Mouse (Mus musculus): Measurements from ENCODE around the gene Cenpv. TPM values are rescaled to one million over a fixed set of nuclear protein-coding genes. Genes with fewer than 3 reads are reported as not detected.
A peak's percentile ranks its signal among the peaks of the same experiment; 100 is the strongest.

Cenpv gene
- polyA plus RNA-seq, 1 experiment from 2014 or later, result 18.9 TPM

GRCm38 (mm10) chr11:62575297-62575658 is 36.2 kb upstream of the Cenpv start:
- H3K36me3 ChIP-seq (ENCODE audit: insufficient read depth), result no peaks in the 10 kb centered on the region
- peak overlapping the region; percentile 81 for H3K4me2 ChIP-seq
- 0% methylated on average over 9 of the region's 9 CpGs for WGBS
- H3K27ac ChIP-seq (ENCODE audit: low read depth), result no peak overlapping the region
- H3K9me3 ChIP-seq (ENCODE audit: low read depth, low read length), result no peaks in the 10 kb centered on the region
- peak; percentile 83 for ATAC-seq (ENCODE audit: insufficient read depth)
- H3K27me3 ChIP-seq (ENCODE audit: insufficient read depth, low read length), result peaks cover 4% of the 10 kb centered on the region; the same call in 1 of the 2 replicates
- H3K4me1 ChIP-seq (ENCODE audit: insufficient read depth), result peaks cover 3% of the 10 kb centered on the region
- H3K4me3 ChIP-seq (ENCODE audit: low read depth, low read length), result peak overlapping the region; percentile 46
- peak; percentile 97 for DNase-seq
- TF ChIP-seq CTCF (IDR thresholded peaks at IDR 0.05; ENCODE audit: low read depth), result peak; percentile 95
- H3K9ac ChIP-seq, result peak overlapping the region; percentile 18

GRCm38 (mm10) chr11:62574703-62575085 is 35.6 kb upstream of the Cenpv start:
- no peak for TF ChIP-seq CTCF (IDR thresholded peaks at IDR 0.05; ENCODE audit: low read depth)
- peaks cover 3% of the 10 kb centered on the region for H3K4me1 ChIP-seq (ENCODE audit: insufficient read depth)
- H3K27ac ChIP-seq (ENCODE audit: low read depth), result no peak overlapping the region
- no peak overlapping the region for H3K4me3 ChIP-seq (ENCODE audit: low read depth, low read length)
- no peaks in the 10 kb centered on the region for H3K9me3 ChIP-seq (ENCODE audit: low read depth, low read length)
- H3K4me2 ChIP-seq, result peak overlapping the region; percentile 81
- peaks cover 4% of the 10 kb centered on the region; the same call in 1 of the 2 replicates for H3K27me3 ChIP-seq (ENCODE audit: insufficient read depth, low read length)
- H3K36me3 ChIP-seq (ENCODE audit: insufficient read depth), result no peaks in the 10 kb centered on the region
- ATAC-seq (ENCODE audit: insufficient read depth) (no peak), DNase-seq (no peak)
- 72% methylated on average over 4 of the region's 4 CpGs for WGBS
- no peak overlapping the region for H3K9ac ChIP-seq

GRCm38 (mm10) chr11:62573959-62574702 is 35.1 kb upstream of the Cenpv start, which contains the start of gene Trpv2:
Trpv2 (plus strand) TSS chr11:62574486.
- ATAC-seq (ENCODE audit: insufficient read depth) (no peak), DNase-seq (no peak)
- H3K27ac ChIP-seq (ENCODE audit: low read depth), result no peak within 1 kb of the TSS
- WGBS, result 74% methylated on average over 6 of the region's 6 CpGs
- peak within 1 kb of the TSS; percentile 81 for H3K4me2 ChIP-seq
- H3K4me1 ChIP-seq (ENCODE audit: insufficient read depth), result peaks cover 3% of the 10 kb centered on the region
- peaks cover 4% of the 10 kb centered on the region; the same call in 1 of the 2 replicates for H3K27me3 ChIP-seq (ENCODE audit: insufficient read depth, low read length)
- H3K4me3 ChIP-seq (ENCODE audit: low read depth, low read length), result peak within 1 kb of the TSS; percentile 46
- TF ChIP-seq CTCF (IDR thresholded peaks at IDR 0.05; ENCODE audit: low read depth), result no peak
- H3K9ac ChIP-seq, result peak within 1 kb of the TSS; percentile 18; the same call in 1 of the 2 replicates
- no peaks in the 10 kb centered on the region for H3K36me3 ChIP-seq (ENCODE audit: insufficient read depth)
- no peaks in the 10 kb centered on the region for H3K9me3 ChIP-seq (ENCODE audit: low read depth, low read length)

- 75% methylated on average over 3 of the region's 3 CpGs for WGBS
These were observed 29.2 kb upstream of the Cenpv start for GRCm38 (mm10) chr11:62568300-62568699.

GRCm38 (mm10) chr11:62566211-62566610 is 27.1 kb upstream of the Cenpv start:
- no peak overlapping the region for H3K9ac ChIP-seq
- no peak overlapping the region for H3K4me2 ChIP-seq
- TF ChIP-seq CTCF (IDR thresholded peaks at IDR 0.05; ENCODE audit: low read depth), result no peak
- H3K36me3 ChIP-seq (ENCODE audit: insufficient read depth), result no peaks in the 10 kb centered on the region
- DNase-seq (no peak), ATAC-seq (ENCODE audit: insufficient read depth) (no peak)
- WGBS, result 48% methylated on average over 1 of the region's 1 CpGs
- H3K4me3 ChIP-seq (ENCODE audit: low read depth, low read length), result no peak overlapping the region
- H3K27ac ChIP-seq (ENCODE audit: low read depth), result no peak overlapping the region
- no peaks in the 10 kb centered on the region for H3K4me1 ChIP-seq (ENCODE audit: insufficient read depth)
- H3K27me3 ChIP-seq (ENCODE audit: insufficient read depth, low read length), result no peaks in the 10 kb centered on the region
- H3K9me3 ChIP-seq (ENCODE audit: low read depth, low read length), result no peaks in the 10 kb centered on the region

More at GRCm38 (mm10) chr11:62568300-62568699, 29.2 kb upstream of the Cenpv start:
- H3K4me1 ChIP-seq (ENCODE audit: insufficient read depth), result no peaks in the 10 kb centered on the region
- H3K27me3 ChIP-seq (ENCODE audit: insufficient read depth, low read length), result no peaks in the 10 kb centered on the region
- no peak for ATAC-seq (ENCODE audit: insufficient read depth)
- H3K4me3 ChIP-seq (ENCODE audit: low read depth, low read length), result no peak overlapping the region
- H3K9me3 ChIP-seq (ENCODE audit: low read depth, low read length), result no peaks in the 10 kb centered on the region
- H3K27ac ChIP-seq (ENCODE audit: low read depth), result no peak overlapping the region
- H3K36me3 ChIP-seq (ENCODE audit: insufficient read depth), result no peaks in the 10 kb centered on the region
- TF ChIP-seq CTCF (IDR thresholded peaks at IDR 0.05; ENCODE audit: low read depth), result no peak
- H3K9ac ChIP-seq, result no peak overlapping the region
- no peak for DNase-seq
- H3K4me2 ChIP-seq, result no peak overlapping the region

- Histone ChIP-seq H3K4me3 (ENCODE audit: low read depth, low read length) (no peak overlapping the region), H3K36me3 (ENCODE audit: insufficient read depth) (no peaks in the 10 kb centered on the region), H3K9ac (no peak overlapping the region), H3K9me3 (ENCODE audit: low read depth, low read length) (no peaks in the 10 kb centered on the region), H3K27ac (ENCODE audit: low read depth) (no peak overlapping the region), H3K4me2 (no peak overlapping the region), H3K27me3 (ENCODE audit: insufficient read depth, low read length) (no peaks in the 10 kb centered on the region), H3K4me1 (ENCODE audit: insufficient read depth) (no peaks in the 10 kb centered on the region)
- ATAC-seq (ENCODE audit: insufficient read depth), result no peak
- DNase-seq, result no peak
- WGBS, result 59% methylated on average over 7 of the region's 7 CpGs
- TF ChIP-seq CTCF (IDR thresholded peaks at IDR 0.05; ENCODE audit: low read depth), result no peak
These were observed 26.7 kb upstream of the Cenpv start for GRCm38 (mm10) chr11:62565747-62566146.

- ATAC-seq (ENCODE audit: insufficient read depth) (no peak), DNase-seq (no peak)
- no peaks in the 10 kb centered on the region for H3K9me3 ChIP-seq (ENCODE audit: low read depth, low read length)
- H3K9ac ChIP-seq, result no peak overlapping the region
- H3K4me1 ChIP-seq (ENCODE audit: insufficient read depth), result 0 out of 2 replicates have a peak, but pooled peaks cover 2% of the 10 kb centered on the region
- no peaks in the 10 kb centered on the region for H3K27me3 ChIP-seq (ENCODE audit: insufficient read depth, low read length)
- TF ChIP-seq CTCF (IDR thresholded peaks at IDR 0.05; ENCODE audit: low read depth), result no peak
- no peak overlapping the region for H3K27ac ChIP-seq (ENCODE audit: low read depth)
- 72% methylated on average over 2 of the region's 2 CpGs for WGBS
- no peak overlapping the region for H3K4me2 ChIP-seq
- H3K4me3 ChIP-seq (ENCODE audit: low read depth, low read length), result no peak overlapping the region
- no peaks in the 10 kb centered on the region for H3K36me3 ChIP-seq (ENCODE audit: insufficient read depth)
These were observed 24.5 kb upstream of the Cenpv start for GRCm38 (mm10) chr11:62563590-62563989.

Data from lung, embryonic 14.5 days (tissue).